Mouse (Mus musculus) ovary, postnatal 36 days (tissue): ENCODE measurements at regions not wholly inside any gene's neighbourhood (a gene's known extent, or its start where the extent isn't known, plus 50 kb on each side); places are given as distances from the start of the nearest gene placed in this dataset.
A peak's percentile ranks its signal among the peaks of the same experiment; 100 is the strongest.

Experiments used
- DNase-seq: peaks from one replicate; pipeline ENCODE4 v3.0.0; 2022; ENCODE audit warnings: low spot score, mixed read lengths

GRCm38 (mm10) chr11:45174811-45175798 lies 558.0 kb downstream of the Ebf1 start:
- DNase-seq, result no peak

DNA sequence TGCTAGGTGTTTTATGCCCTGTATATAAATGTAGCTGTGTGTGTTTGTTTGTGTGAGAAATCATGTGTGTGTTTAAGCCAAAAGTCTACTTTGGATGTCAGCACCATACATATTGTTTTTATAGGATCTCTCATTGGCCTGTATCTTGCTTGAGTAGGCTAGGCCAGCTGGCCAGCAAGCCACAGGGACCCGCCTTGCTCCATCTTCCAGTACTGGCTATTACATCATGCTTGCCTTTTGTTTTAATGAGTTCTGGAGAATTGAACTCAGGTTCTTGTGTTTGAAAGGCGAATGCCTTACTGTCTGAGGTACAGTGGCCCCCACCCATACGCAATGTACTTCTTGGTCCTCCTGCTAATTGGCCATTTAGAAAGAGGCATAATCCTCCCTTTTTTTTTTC lies 559.9 kb downstream of the Ebf1 start:
- no peak for DNase-seq

DNA sequence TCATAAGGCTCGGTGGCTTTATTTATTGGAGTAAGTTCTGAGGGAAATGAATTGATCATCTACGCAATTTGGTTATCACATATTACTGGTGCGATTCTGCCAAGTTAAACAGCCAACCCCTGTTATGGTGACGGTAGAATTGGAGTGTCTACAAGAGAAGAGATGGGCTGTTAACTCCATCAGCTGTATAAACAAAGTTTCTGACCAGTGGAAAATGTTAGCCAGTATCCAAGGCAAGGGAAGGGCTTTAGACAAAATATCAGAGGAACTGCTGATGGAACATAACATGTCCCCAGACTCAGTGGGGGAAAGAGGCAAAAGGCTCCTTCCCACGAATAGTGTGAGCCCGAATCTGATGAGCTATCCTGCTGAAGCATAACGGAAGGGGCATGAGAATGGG lies 560.9 kb downstream of the Ebf1 start:
- DNase-seq, result no peak

DNA sequence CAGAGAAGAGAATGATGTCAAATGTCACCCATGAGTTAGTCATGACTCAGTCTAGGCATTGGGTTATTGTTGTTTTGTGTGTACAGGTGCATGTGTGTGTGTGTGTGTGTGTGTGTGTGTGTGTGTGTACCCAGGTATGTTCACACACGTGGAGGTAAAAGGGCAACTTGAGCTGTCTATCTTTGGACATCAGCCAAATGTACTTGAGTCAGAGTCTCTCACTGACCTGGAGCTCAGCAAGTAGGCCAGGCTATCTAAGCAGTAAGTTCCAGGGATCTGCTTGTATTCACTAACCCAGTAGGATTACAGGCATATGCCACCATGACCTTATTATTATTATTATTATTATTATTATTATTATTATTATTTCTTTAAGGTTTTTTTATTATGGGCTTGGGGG lies 561.9 kb downstream of the Ebf1 start:
- DNase-seq, result no peak

- no peak for DNase-seq
Measured at GRCm38 (mm10) chr11:45190601-45191370, 573.7 kb downstream of the Ebf1 start.

GRCm38 (mm10) chr11:45191392-45192189 lies 574.5 kb downstream of the Ebf1 start:
- no peak for DNase-seq

- no peak for DNase-seq
Measured at GRCm38 (mm10) chr11:45193319-45193718, 576.2 kb downstream of the Ebf1 start.

DNA sequence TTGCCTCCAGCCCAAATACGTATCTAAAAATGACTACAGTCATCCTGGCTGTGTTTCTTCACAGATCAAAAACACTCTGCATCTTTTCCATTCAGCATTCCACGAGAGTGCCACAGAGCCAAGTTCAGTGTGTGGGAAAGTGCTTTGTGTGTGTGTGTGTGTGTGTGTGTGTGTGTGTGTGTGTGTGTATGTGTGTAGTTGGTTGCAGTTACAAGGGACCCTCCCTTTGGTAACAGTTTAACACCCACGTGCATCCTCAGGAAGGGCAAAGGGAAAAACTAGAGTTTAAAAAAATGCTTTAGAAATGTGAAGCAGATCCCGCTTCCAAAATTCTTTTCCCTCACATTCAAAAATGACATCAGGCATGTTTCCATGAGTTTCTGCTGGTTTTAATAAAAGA lies 582.4 kb downstream of the Ebf1 start:
- no peak for DNase-seq

DNA sequence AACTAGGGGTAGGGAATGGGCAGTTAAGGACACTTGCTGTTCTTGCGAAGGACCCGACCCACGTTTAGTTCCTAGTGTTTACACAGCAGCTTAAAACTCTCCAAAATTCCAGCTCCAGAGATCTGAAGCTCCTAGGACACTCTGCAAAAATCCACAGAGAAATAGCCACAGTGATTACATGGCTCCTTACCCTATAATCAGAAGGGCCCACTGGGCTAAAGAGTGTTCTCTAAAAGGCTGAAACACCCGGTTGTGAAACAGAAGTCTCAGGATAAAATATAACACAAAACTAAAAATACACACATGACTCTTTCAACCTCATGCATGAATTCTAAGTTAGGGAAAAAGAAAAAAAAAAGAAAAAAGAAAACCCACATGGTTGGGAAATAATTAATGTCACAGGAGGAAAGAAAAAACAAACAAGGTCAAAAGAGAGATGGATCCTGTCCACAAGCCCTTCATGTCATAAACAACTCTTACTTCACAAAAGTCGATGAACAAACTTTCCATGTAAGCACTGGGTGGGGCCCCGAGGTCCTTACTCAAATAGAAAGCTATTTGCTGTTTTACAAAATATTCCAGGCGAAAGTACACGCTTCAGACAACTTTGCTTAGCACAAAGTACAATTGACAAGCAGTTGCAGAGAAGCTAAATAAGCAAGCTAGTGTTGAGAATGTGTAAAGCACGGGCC lies 583.7 kb downstream of the Ebf1 start:
- DNase-seq, result no peak

- DNase-seq, result no peak
Measured at GRCm38 (mm10) chr11:45203446-45203845, 586.3 kb downstream of the Ebf1 start.

DNA sequence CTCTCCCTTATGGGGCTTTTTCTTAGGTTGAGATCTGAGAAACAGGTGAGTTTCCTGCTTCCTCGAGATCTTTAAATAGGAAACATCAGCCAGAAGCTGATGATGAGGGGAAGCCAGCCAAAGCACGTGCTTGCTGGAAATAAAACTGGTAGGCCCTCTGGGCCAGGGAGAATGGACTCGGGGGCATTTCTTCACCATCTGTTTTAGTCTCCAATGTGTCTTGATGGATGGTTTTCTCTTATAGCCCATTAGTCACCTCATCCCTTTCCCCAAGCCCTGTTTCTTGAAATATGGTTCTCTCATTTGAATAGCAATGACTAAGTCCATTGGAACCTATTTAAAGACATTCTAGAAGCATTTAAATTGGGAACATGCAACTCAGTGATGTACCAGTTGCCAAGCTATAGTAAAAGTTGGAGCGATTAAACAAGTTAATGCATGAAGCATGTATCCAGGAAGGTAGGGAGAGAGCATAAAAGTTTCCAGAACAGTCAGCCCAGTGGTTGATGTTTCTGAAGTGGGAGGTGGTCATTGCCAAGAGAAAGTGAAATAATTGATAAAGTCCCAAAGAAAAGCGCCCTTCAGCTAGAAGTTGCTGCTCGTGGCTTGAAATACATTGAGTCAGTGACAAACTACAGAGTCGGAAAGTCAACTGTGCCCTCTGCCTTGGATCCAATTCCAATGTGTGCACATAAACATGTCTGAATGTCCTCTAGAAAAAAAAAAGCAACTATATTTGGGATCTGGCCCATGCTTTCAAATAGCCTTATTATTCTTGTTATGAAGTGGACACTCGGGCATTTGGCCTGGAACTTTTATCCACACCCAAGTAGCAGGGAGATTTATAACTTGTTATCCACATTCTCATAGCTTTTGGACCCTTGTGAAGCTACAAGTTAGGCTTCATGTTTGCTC lies 589.8 kb downstream of the Ebf1 start:
- no peak for DNase-seq

GRCm38 (mm10) chr11:45214096-45214495 lies 597.0 kb downstream of the Ebf1 start:
- no peak for DNase-seq

- no peak for DNase-seq
Measured at GRCm38 (mm10) chr11:45216942-45217474, 599.9 kb downstream of the Ebf1 start.

DNA sequence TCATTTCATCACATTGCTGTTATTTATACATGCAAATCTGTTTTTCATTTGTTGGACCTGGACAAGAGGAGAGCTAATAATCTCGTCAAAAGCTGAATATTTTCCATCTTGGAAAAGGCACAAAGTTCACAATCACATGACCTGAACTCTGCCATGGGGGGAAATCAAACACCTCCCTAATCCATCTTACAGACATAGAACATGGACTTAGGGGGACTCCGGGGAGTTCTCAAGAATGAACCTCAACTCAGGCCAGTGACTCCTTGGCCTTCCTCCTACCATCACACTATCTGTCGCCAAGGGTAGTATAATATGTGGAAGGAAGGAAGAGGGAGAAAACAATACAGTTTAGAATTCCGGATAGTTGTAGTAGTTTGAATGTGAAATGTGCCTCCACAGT lies 602.1 kb downstream of the Ebf1 start:
- DNase-seq, result no peak

DNA sequence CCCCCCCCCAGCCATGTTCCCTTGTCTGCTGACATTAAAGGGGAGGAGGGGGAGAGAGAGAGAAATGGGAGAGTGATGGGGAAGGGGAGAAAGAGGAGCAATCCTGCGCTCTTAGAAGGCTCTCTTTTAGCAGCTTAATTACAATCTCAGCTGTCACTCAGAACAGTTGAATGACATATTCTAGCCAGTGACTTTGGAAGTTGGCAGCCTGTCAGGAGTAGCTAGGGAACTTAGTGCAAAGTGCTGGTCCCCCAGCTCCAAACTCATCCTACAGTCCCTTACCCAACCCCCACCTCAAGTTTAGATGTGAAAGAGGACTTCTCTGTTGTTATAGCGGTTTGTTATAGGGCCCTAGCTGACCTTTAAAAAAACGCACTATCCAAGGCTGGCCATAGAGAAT lies 604.9 kb downstream of the Ebf1 start:
- DNase-seq, result no peak

DNA sequence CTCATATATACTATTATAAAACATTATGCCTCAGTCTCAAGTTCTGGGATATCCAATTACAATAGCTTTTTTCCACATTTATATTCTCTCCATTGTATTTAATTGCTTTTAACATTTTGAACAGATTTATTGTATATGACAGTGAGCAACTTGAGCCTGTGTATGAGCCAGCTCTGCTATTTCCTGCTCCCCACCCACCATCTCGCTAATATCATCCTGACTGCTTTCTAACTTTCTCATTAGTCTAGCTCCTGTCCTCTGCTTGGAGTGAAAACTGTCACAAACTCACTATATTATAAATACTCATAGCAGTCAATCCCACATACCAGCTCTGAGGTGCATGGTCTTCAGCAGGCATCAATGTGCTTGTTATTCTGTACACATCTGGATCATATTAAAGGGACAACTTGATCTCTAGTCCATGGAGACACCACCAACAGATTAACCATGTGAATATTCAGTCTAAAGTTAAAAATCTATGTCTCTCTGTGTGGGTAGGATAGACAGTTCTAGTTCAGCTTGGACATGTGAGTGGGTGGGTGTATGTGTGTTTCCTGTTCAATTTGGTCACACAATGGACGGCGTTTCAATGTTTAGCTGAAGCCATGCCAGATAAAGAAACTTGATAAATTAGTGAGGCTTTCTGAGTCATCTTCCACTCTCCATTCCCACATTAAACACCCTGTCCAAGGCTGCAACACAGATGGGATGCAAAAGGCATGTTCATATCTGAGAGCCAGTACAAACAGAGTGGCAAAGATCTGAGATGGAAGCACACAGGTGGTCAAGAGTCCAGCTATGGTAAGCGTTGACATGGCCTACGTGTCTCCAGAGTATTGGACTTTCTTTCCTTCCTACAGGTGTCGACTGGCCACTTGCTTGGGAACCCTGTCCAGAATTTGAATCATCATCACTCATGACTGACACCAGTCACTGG lies 616.1 kb upstream of the Clint1 start:
- DNase-seq, result no peak

DNA sequence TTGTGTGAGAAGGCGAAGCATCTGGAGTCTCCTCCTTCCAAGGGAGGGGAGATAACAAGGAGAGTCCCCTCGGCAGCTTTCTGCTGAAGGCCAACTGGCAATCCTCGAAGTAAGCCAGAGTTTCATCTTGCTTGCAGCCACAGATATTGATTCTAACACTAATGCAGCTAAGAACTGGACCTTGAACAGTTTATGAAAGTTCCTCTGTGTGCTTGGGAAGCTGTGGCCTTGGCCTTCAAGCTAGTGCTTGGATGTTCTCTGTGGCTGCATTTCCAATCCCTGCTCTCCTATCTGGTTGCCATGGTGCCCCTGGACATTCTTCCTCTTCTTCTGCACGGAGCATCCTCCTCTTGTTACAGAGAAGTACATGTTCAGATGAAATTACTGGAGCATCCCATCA lies 614.8 kb upstream of the Clint1 start:
- peak; percentile 8 for DNase-seq

DNA sequence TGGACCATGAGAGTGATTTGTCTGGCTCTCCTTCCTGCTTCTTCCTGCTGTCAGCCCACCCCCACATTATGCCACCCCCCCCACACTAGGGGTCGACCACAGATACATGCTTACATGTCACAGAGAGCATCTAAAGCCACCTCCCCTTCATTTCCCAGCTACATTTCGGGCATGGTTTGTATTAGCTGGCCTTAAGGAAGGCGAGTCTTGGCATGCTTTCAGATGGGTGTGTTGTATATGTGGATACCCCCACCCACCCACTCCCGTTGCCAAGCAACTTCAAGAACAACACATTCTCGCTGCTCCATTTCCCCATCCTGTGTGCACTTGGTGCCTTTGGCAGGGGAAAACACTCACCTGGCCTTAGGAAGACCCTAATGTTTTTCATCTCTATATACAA lies 612.8 kb upstream of the Clint1 start:
- DNase-seq, result no peak

DNA sequence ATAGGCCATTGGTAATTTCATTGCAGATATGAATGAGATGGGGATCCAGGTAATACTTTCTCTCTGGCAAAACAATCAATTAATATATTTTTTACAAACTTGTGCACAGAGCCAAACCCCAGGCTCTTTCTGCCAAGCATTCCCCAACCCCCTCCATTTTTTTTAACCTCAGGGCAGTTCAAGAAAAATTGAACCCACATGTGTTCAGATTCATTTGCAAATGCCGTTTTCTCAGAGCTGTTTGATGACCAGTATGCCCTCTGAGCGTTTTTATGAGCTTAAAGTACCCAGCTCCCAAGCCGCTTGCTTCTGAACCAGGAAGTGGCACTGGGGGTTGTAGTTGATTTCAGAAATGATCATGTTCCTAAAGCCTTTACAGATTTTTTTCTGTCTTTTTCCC lies 611.4 kb upstream of the Clint1 start:
- no peak for DNase-seq
